Mouse (Mus musculus): ENCODE measurements at regions not wholly inside any gene's neighbourhood (a gene's known extent, or its start where the extent isn't known, plus 50 kb on each side); places are given as distances from the start of the nearest gene placed in this dataset.

GRCm38 (mm10) chr12:13094111-13094851 lies 152.6 kb upstream of the Mycn start:
- Histone ChIP-seq H3K9me3 (replicated peaks) (peaks cover 7% of the 10 kb centered on the region; the same call in 1 of the 2 replicates), H3K36me3 (no peaks in the 10 kb centered on the region), H3K4me3 (no peak overlapping the region), H3K4me2 (no peak overlapping the region), H3K9ac (no peak overlapping the region), H3K27ac (ENCODE audit: poor library complexity, severe bottlenecking) (no peak overlapping the region), H3K4me1 (replicated peaks) (0 out of 2 replicates have a peak, but pooled peaks cover 3% of the 10 kb centered on the region), H3K27me3 (replicated peaks) (no peaks in the 10 kb centered on the region)
- 53% methylated on average over 9 of the region's 9 CpGs for WGBS
- ATAC-seq (ENCODE audit: insufficient number of reproducible peaks, low FRiP score), result no peak

- Histone ChIP-seq H3K27me3 (replicated peaks) (no peaks in the 10 kb centered on the region), H3K36me3 (no peaks in the 10 kb centered on the region), H3K4me3 (no peak overlapping the region), H3K9me3 (replicated peaks) (peaks cover 3% of the 10 kb centered on the region; the same call in 1 of the 2 replicates), H3K4me1 (replicated peaks) (peaks cover 9% of the 10 kb centered on the region), H3K9ac (no peak overlapping the region), H3K4me2 (no peak overlapping the region), H3K27ac (ENCODE audit: poor library complexity, severe bottlenecking) (no peak overlapping the region)
- ATAC-seq (ENCODE audit: insufficient number of reproducible peaks, low FRiP score), result no peak; the same call in 1 of the 2 replicates
- 79% methylated on average over 9 of the region's 9 CpGs for WGBS
These were observed 144.2 kb upstream of the Mycn start for GRCm38 (mm10) chr12:13085951-13086350.

GRCm38 (mm10) chr12:13085484-13085883 lies 143.8 kb upstream of the Mycn start:
- H3K36me3 ChIP-seq, result no peaks in the 10 kb centered on the region
- H3K4me1 ChIP-seq (replicated peaks), result peaks cover 9% of the 10 kb centered on the region
- no peaks in the 10 kb centered on the region for H3K27me3 ChIP-seq (replicated peaks)
- 85% methylated on average over 6 of the region's 6 CpGs for WGBS
- ATAC-seq (ENCODE audit: insufficient number of reproducible peaks, low FRiP score), result no peak
- H3K4me2 ChIP-seq, result no peak overlapping the region
- no peak overlapping the region for H3K27ac ChIP-seq (ENCODE audit: poor library complexity, severe bottlenecking)
- no peak overlapping the region for H3K9ac ChIP-seq
- H3K9me3 ChIP-seq (replicated peaks), result peaks cover 3% of the 10 kb centered on the region; the same call in 1 of the 2 replicates
- no peak overlapping the region for H3K4me3 ChIP-seq

GRCm38 (mm10) chr12:13083337-13084054 lies 141.8 kb upstream of the Mycn start:
- Histone ChIP-seq H3K27me3 (replicated peaks) (0 out of 2 replicates have a peak, but pooled peaks cover 4% of the 10 kb centered on the region), H3K4me1 (replicated peaks) (peaks cover 10% of the 10 kb centered on the region), H3K9me3 (replicated peaks) (peaks cover 3% of the 10 kb centered on the region; the same call in 1 of the 2 replicates), H3K36me3 (no peaks in the 10 kb centered on the region), H3K4me2 (no peak overlapping the region), H3K9ac (no peak overlapping the region), H3K4me3 (no peak overlapping the region), H3K27ac (ENCODE audit: poor library complexity, severe bottlenecking) (no peak overlapping the region)
- 31% methylated on average over 8 of the region's 8 CpGs for WGBS
- ATAC-seq (ENCODE audit: insufficient number of reproducible peaks, low FRiP score), result peak; percentile 63; the same call in 1 of the 2 replicates

- Histone ChIP-seq H3K4me3 (no peak overlapping the region), H3K27me3 (replicated peaks) (0 out of 2 replicates have a peak, but pooled peaks cover 4% of the 10 kb centered on the region), H3K9ac (no peak overlapping the region), H3K4me2 (no peak overlapping the region), H3K9me3 (replicated peaks) (peaks cover 3% of the 10 kb centered on the region; the same call in 1 of the 2 replicates), H3K27ac (ENCODE audit: poor library complexity, severe bottlenecking) (no peak overlapping the region), H3K4me1 (replicated peaks) (peaks cover 29% of the 10 kb centered on the region), H3K36me3 (no peaks in the 10 kb centered on the region)
- WGBS, result 62% methylated on average over 5 of the region's 5 CpGs
- no peak for ATAC-seq (ENCODE audit: insufficient number of reproducible peaks, low FRiP score)
These were observed 139.1 kb upstream of the Mycn start for GRCm38 (mm10) chr12:13080791-13081190.

- Histone ChIP-seq H3K27me3 (replicated peaks) (0 out of 2 replicates have a peak, but pooled peaks cover 4% of the 10 kb centered on the region), H3K4me2 (no peak overlapping the region), H3K9me3 (replicated peaks) (no peaks in the 10 kb centered on the region), H3K27ac (ENCODE audit: poor library complexity, severe bottlenecking) (no peak overlapping the region), H3K36me3 (no peaks in the 10 kb centered on the region), H3K9ac (no peak overlapping the region), H3K4me1 (replicated peaks) (peaks cover 29% of the 10 kb centered on the region), H3K4me3 (no peak overlapping the region)
- ATAC-seq (ENCODE audit: insufficient number of reproducible peaks, low FRiP score), result no peak
- WGBS, result 93% methylated on average over 3 of the region's 3 CpGs
These were observed 138.1 kb upstream of the Mycn start for GRCm38 (mm10) chr12:13079832-13080231.

- Histone ChIP-seq H3K9me3 (replicated peaks) (no peaks in the 10 kb centered on the region), H3K4me3 (no peak overlapping the region), H3K4me2 (no peak overlapping the region), H3K27me3 (replicated peaks) (0 out of 2 replicates have a peak, but pooled peaks cover 4% of the 10 kb centered on the region), H3K36me3 (no peaks in the 10 kb centered on the region), H3K27ac (ENCODE audit: poor library complexity, severe bottlenecking) (peak overlapping the region; percentile 8), H3K9ac (no peak overlapping the region), H3K4me1 (replicated peaks) (peaks cover 20% of the 10 kb centered on the region)
- peak; percentile 55; the same call in 1 of the 2 replicates for ATAC-seq (ENCODE audit: insufficient number of reproducible peaks, low FRiP score)
- 36% methylated on average over 4 of the region's 4 CpGs for WGBS
These were observed 136.0 kb upstream of the Mycn start for GRCm38 (mm10) chr12:13077689-13078088.

- 34% methylated on average over 3 of the region's 3 CpGs for WGBS
- Histone ChIP-seq H3K27me3 (replicated peaks) (0 out of 2 replicates have a peak, but pooled peaks cover 4% of the 10 kb centered on the region), H3K4me2 (no peak overlapping the region), H3K4me3 (no peak overlapping the region), H3K9ac (no peak overlapping the region), H3K4me1 (replicated peaks) (peaks cover 20% of the 10 kb centered on the region), H3K27ac (ENCODE audit: poor library complexity, severe bottlenecking) (no peak overlapping the region), H3K9me3 (replicated peaks) (no peaks in the 10 kb centered on the region), H3K36me3 (no peaks in the 10 kb centered on the region)
- no peak for ATAC-seq (ENCODE audit: insufficient number of reproducible peaks, low FRiP score)
These were observed 135.1 kb upstream of the Mycn start for GRCm38 (mm10) chr12:13076699-13077287.

- Histone ChIP-seq H3K4me1 (replicated peaks) (peaks cover 17% of the 10 kb centered on the region), H3K36me3 (no peaks in the 10 kb centered on the region), H3K27ac (ENCODE audit: poor library complexity, severe bottlenecking) (no peak overlapping the region), H3K4me2 (no peak overlapping the region), H3K9ac (no peak overlapping the region), H3K9me3 (replicated peaks) (no peaks in the 10 kb centered on the region), H3K4me3 (no peak overlapping the region), H3K27me3 (replicated peaks) (no peaks in the 10 kb centered on the region)
- ATAC-seq (ENCODE audit: insufficient number of reproducible peaks, low FRiP score), result no peak
- WGBS, result 50% methylated on average over 4 of the region's 4 CpGs
These were observed 131.6 kb upstream of the Mycn start for GRCm38 (mm10) chr12:13073126-13073886.

GRCm38 (mm10) chr12:13067295-13067694 lies 125.6 kb upstream of the Mycn start:
- no peaks in the 10 kb centered on the region for H3K9me3 ChIP-seq (replicated peaks)
- H3K27me3 ChIP-seq (replicated peaks), result no peaks in the 10 kb centered on the region
- H3K36me3 ChIP-seq, result no peaks in the 10 kb centered on the region
- no peak for ATAC-seq (ENCODE audit: insufficient number of reproducible peaks, low FRiP score)
- WGBS, result 60% methylated on average over 5 of the region's 5 CpGs
- H3K4me1 ChIP-seq (replicated peaks), result 0 out of 2 replicates have a peak, but pooled peaks cover 4% of the 10 kb centered on the region
- H3K4me3 ChIP-seq, result no peak overlapping the region
- H3K4me2 ChIP-seq, result no peak overlapping the region
- no peak overlapping the region for H3K27ac ChIP-seq (ENCODE audit: poor library complexity, severe bottlenecking)
- H3K9ac ChIP-seq, result no peak overlapping the region
